Mouse (Mus musculus) small intestine, adult 2 months (tissue): ENCODE measurements around the gene Gm21663. TPM values are rescaled to one million over a fixed set of nuclear protein-coding genes. Genes with fewer than 3 reads are reported as not detected.
"Not testable (repeated sequence)": the region's sequence is repeated elsewhere in the genome, so short reads cannot be mapped to it uniquely, and the experiment has no call there.

Experiments used
- H3K27ac ChIP-seq: fragments of 200-500 bp; 2 replicates; pipeline ENCODE4 v1.5.1; 2012; ENCODE audit warnings: low read depth, low read length, control low read depth, inconsistent platforms; ENCODE audit not compliant: insufficient read depth
- H3K27me3 ChIP-seq: fragments of 200-500 bp; 2 replicates; pipeline ENCODE4 v1.6.1; 2012; ENCODE audit warnings: mild to moderate bottlenecking, moderate library complexity, low read length, inconsistent platforms; ENCODE audit not compliant: control insufficient read depth, insufficient read depth
- H3K36me3 ChIP-seq: fragments of 200-500 bp; 2 replicates; pipeline ENCODE4 v1.6.1; 2012; ENCODE audit warnings: mild to moderate bottlenecking, low read length, control low read depth, inconsistent platforms; ENCODE audit not compliant: control insufficient read depth, insufficient read depth
- H3K4me1 ChIP-seq: fragments of 200-500 bp; 2 replicates; pipeline ENCODE4 v1.6.1; 2012; ENCODE audit warnings: low read length, inconsistent platforms, mixed read lengths; ENCODE audit not compliant: control insufficient read depth, insufficient read depth, insufficient read length
- H3K4me3 ChIP-seq: fragments of 200-500 bp; 2 replicates; pipeline ENCODE4 v1.5.1; 2012; ENCODE audit warnings: low read depth, mild to moderate bottlenecking, control low read depth, inconsistent platforms, low read length, moderate library complexity
- CTCF ChIP-seq: fragments of 200-500 bp; IDR thresholded peaks from 2 replicates; pipeline ENCODE4 v1.5.1; 2012; ENCODE audit warnings: low read depth, mild to moderate bottlenecking, control low read depth, inconsistent platforms, low read length, moderate library complexity, mixed read lengths; ENCODE audit not compliant: insufficient replicate concordance, insufficient read length; ENCODE audit errors: extremely low read depth
- POLR2A ChIP-seq: fragments of 200-500 bp; IDR thresholded peaks from 2 replicates; pipeline ENCODE4 v1.6.1; 2012; ENCODE audit warnings: low read depth, mild to moderate bottlenecking, control low read depth, inconsistent platforms, low read length, moderate library complexity
- WGBS: fragments of 180-500 bp; shearing (Covaris S2); methylation state at CpG from one replicate; pipeline ENCODE4 v1.1.7; 2018; 5-methylcytosine and 5-hydroxymethylcytosine counted together
- polyA plus RNA-seq: library from polyadenylated mRNA; depleted of rRNA; stranded (reverse); fragments of >200 nt; gene quantifications from 2 replicates; pipeline ENCODE4 v1.2.3, GENCODE M21; 2012; rRNA removed

The Gm21663 gene
- not detected in 2 replicates for polyA plus RNA-seq

GRCm38 (mm10) chr5:25942281-25942680 lies at the start of gene Gm21663:
TSS of gene Gm21663 (minus strand) at chr5:25942381.
- not testable (repeated sequence) for H3K4me1 ChIP-seq, H3K27me3 ChIP-seq, H3K36me3 ChIP-seq, H3K27ac ChIP-seq, H3K4me3 ChIP-seq
- WGBS = 48% methylated on average over 2 of the region's 2 CpGs

- H3K4me3 ChIP-seq, H3K27me3 ChIP-seq, H3K4me1 ChIP-seq, H3K27ac ChIP-seq, H3K36me3 ChIP-seq: not testable (repeated sequence)
- WGBS = no CpG with 5 or more reads among the region's 3 CpGs
Observed at GRCm38 (mm10) chr5:25988550-25988949, 46.4 kb upstream of the Gm21663 start, which contains the start of gene Gm21698. TSS of gene Gm21698 (minus strand) at chr5:25988650.

GRCm38 (mm10) chr5:25972563-25972962 lies 30.4 kb upstream of the Gm21663 start, which contains the start of gene Gm21680:
TSS of gene Gm21680 (minus strand) at chr5:25972663.
- H3K27me3 ChIP-seq, H3K36me3 ChIP-seq, H3K4me1 ChIP-seq, H3K4me3 ChIP-seq, H3K27ac ChIP-seq: not testable (repeated sequence)
- WGBS = no CpG with 5 or more reads among the region's 2 CpGs

- not testable (repeated sequence) for H3K4me3 ChIP-seq, H3K27me3 ChIP-seq, H3K36me3 ChIP-seq, H3K27ac ChIP-seq, H3K4me1 ChIP-seq
- 51% methylated on average over 17 of the region's 17 CpGs for WGBS
Observed at GRCm38 (mm10) chr5:25957050-25957449, 14.9 kb upstream of the Gm21663 start.

GRCm38 (mm10) chr5:25956611-25957010 lies 14.4 kb upstream of the Gm21663 start:
- WGBS = 18% methylated on average over 32 of the region's 32 CpGs
- H3K4me3 ChIP-seq, H3K36me3 ChIP-seq, H3K27me3 ChIP-seq, H3K27ac ChIP-seq, H3K4me1 ChIP-seq: not testable (repeated sequence)

GRCm38 (mm10) chr5:25954317-25954716 lies 12.1 kb upstream of the Gm21663 start, which contains the start of gene Gm21671:
TSS of gene Gm21671 (minus strand) at chr5:25954417.
- not testable (repeated sequence) for H3K4me1 ChIP-seq, H3K4me3 ChIP-seq, H3K27me3 ChIP-seq, H3K36me3 ChIP-seq, H3K27ac ChIP-seq
- WGBS = 63% methylated on average over 2 of the region's 2 CpGs

- H3K4me1 ChIP-seq, H3K27me3 ChIP-seq, H3K36me3 ChIP-seq, H3K4me3 ChIP-seq, H3K27ac ChIP-seq: not testable (repeated sequence)
- WGBS = 77% methylated on average over 2 of the region's 2 CpGs
Observed at GRCm38 (mm10) chr5:25945391-25945790, 3.2 kb upstream of the Gm21663 start.

- Histone ChIP-seq H3K4me1 (no peaks in the 10 kb centered on the region), H3K4me3 (no peak overlapping the region), H3K36me3 (no peaks in the 10 kb centered on the region), H3K27ac (no peak overlapping the region), H3K27me3 (no peaks in the 10 kb centered on the region)
- TF ChIP-seq CTCF (no peak), POLR2A (no peak)
- WGBS = 94% methylated on average over 1 of the region's 1 CpGs
Observed at GRCm38 (mm10) chr5:25891321-25891720, 50.9 kb downstream of the Gm21663 start.
